9 mouse cellular contexts compared by ENCODE assay signal in genomic region chr2:28216211-28216775, GRCm38 (mm10).
"Had no signal": no experiment of that assay in that cellular context is flagged by ENCODE, and none has a peak within 500 bp of the region (broad histone marks: within the 10 kb centered on the region; RNA-seq: fewer than 3 reads in every experiment).

No protein-coding gene starts in this region.

- DNase-seq: kidney, adult 9 months; kidney, postnatal 10 days; liver, embryonic 13.5 days; lung, adult 2 months; lung, postnatal 14 days; lung, postnatal 4 days; midbrain, embryonic 14.5 days; thymus, adult 18-20 months; thymus, postnatal 36 days had no signal

- H3K4me3 ChIP-seq: liver, embryonic 13.5 days had no signal

- H3K27ac ChIP-seq: liver, embryonic 13.5 days had no signal
